Mouse (Mus musculus) R1 (cell line): Measurements from ENCODE around the gene Lama5.
A peak's percentile ranks its signal among the peaks of the same experiment; 100 is the strongest.
"Not testable (repeated sequence)": the region's sequence is repeated elsewhere in the genome, so short reads cannot be mapped to it uniquely, and the experiment has no call there.

Experiments
- DNase-seq: peaks from one replicate; pipeline ENCODE4 v3.0.0-alpha.2; 2018; ENCODE audit warnings: low read depth, low spot score

Lama5 gene

GRCm38 (mm10) chr2:180225762-180226378 is at the start of gene Lama5:
Lama5 (minus strand) TSS chr2:180225859.
- DNase-seq: peak; percentile 88

- DNase-seq: no peak
Measured at GRCm38 (mm10) chr2:180274523-180274922, 48.9 kb upstream of the Lama5 start.

GRCm38 (mm10) chr2:180273394-180274244 is 48.0 kb upstream of the Lama5 start, which contains the start of gene Cables2:
Cables2 (minus strand) TSS chr2:180273496.
- DNase-seq: peak; percentile 98

GRCm38 (mm10) chr2:180272884-180273321 is 47.2 kb upstream of the Lama5 start:
- peak; percentile 27 for DNase-seq

GRCm38 (mm10) chr2:180271804-180272395 is 46.2 kb upstream of the Lama5 start:
- no peak for DNase-seq

GRCm38 (mm10) chr2:180270537-180271255 is 45.0 kb upstream of the Lama5 start:
- no peak for DNase-seq

- DNase-seq: no peak
Measured at GRCm38 (mm10) chr2:180269329-180269728, 43.7 kb upstream of the Lama5 start.

GRCm38 (mm10) chr2:180267955-180268354 is 42.3 kb upstream of the Lama5 start:
- no peak for DNase-seq

GRCm38 (mm10) chr2:180262891-180263290 is 37.2 kb upstream of the Lama5 start:
- no peak for DNase-seq

GRCm38 (mm10) chr2:180262441-180262840 is 36.8 kb upstream of the Lama5 start:
- no peak for DNase-seq

- DNase-seq: no peak
Measured at GRCm38 (mm10) chr2:180261901-180262300, 36.2 kb upstream of the Lama5 start.

GRCm38 (mm10) chr2:180260610-180261480 is 35.2 kb upstream of the Lama5 start:
- peak; percentile 65 for DNase-seq

GRCm38 (mm10) chr2:180259826-180260609 is 34.4 kb upstream of the Lama5 start:
- DNase-seq: peak; percentile 64

- not testable (repeated sequence) for DNase-seq
Measured at GRCm38 (mm10) chr2:180258951-180259484, 33.4 kb upstream of the Lama5 start.

- no peak for DNase-seq
Measured at GRCm38 (mm10) chr2:180257963-180258865, 32.6 kb upstream of the Lama5 start.

GRCm38 (mm10) chr2:180257001-180257521 is 31.4 kb upstream of the Lama5 start, which contains the start of gene Rps21:
Rps21 (plus strand) TSS chr2:180257377.
- DNase-seq: peak; percentile 100

- DNase-seq: peak; percentile 91
Measured at GRCm38 (mm10) chr2:180256296-180257000, 30.8 kb upstream of the Lama5 start.

GRCm38 (mm10) chr2:180255701-180256100 is 30.0 kb upstream of the Lama5 start:
- DNase-seq: peak; percentile 79
